ENCODE assay signal across 9 mouse cellular contexts in genomic region chr9:123159330-123159729, GRCm38 (mm10). TPM values are rescaled to one million over a fixed set of nuclear protein-coding genes. Genes with fewer than 3 reads are reported as not detected.
DNase-seq lines count a peak whose midpoint lies in the region; ATAC-seq and TF ChIP-seq lines count a peak whose summit lies in the region.
"Had no signal": no experiment of that assay in that cellular context is flagged by ENCODE, and none has a peak within 500 bp of the region (broad histone marks: within the 10 kb centered on the region; RNA-seq: fewer than 3 reads in every experiment).

No protein-coding gene starts in this region.

- ATAC-seq in cerebellum, adult (ENCODE audit: insufficient number of reproducible peaks, low FRiP score, low TSS enrichment) = no peak
- peak; percentile 65 for ATAC-seq in granulocyte monocyte progenitor cell, adult 5-6 weeks (replicated peaks; ENCODE audit: poor library complexity, severe bottlenecking)

- peak; percentile 6 for DNase-seq in cerebellum, adult 11 months
- peak; percentile 78 for DNase-seq in CH12.LX (ENCODE audit: extremely low read depth)
- peak; percentile 72 for DNase-seq in c-Kit-positive CD71-negative TER-119-negative erythroid progenitor cells, embryonic 14.5 days (ENCODE audit: low read depth)
- peak; percentile 47 for DNase-seq in layer of hippocampus, adult 9-11 months
- DNase-seq in lung, postnatal 10 days = peak; percentile 87
- peak; percentile 13 to 50 for DNase-seq in spleen, postnatal 14 days (ENCODE audit: low spot score in 2 of 2)

- H3K9ac ChIP-seq in CH12.LX (ENCODE audit: insufficient read depth, low read depth) = no peak overlapping the region
- H3K9ac ChIP-seq: limb, embryonic 13.5 days had no signal

- no peak for TF ChIP-seq EP300 in CH12.LX (IDR thresholded peaks at IDR 0.05; ENCODE audit: low read length)

- no peak overlapping the region for H3K4me3 ChIP-seq in CH12.LX (replicated peaks in 1 of 3; ENCODE audit: low read depth in 2 of 3, low read length in 2 of 3, poor library complexity in 1 of 3)
- H3K4me3 ChIP-seq: limb, embryonic 13.5 days had no signal

- H3K27ac ChIP-seq in CH12.LX (ENCODE audit: insufficient read depth, low read depth) = no peak overlapping the region
- H3K27ac ChIP-seq: limb, embryonic 13.5 days had no signal

- peaks cover 5 to 8% of the 10 kb centered on the region in 2 experiments; a peak in 3 of 4 replicates for H3K4me1 ChIP-seq in CH12.LX (ENCODE audit: control insufficient read depth in 1 of 2, insufficient read depth in 2 of 2)

- no peaks in the 10 kb centered on the region for H3K79me2 ChIP-seq in CH12.LX (replicated peaks; ENCODE audit: control insufficient read depth, extremely low read depth, insufficient read depth, poor library complexity, severe bottlenecking)

- TF ChIP-seq POLR2A in CH12.LX (IDR thresholded peaks at IDR 0.05; ENCODE audit: low read depth, low read length) = no peak

- in situ Hi-C loops in CH12.LX (cut with MboI; ENCODE audit: low pct_ligation_motif_present, low pct_unique_long_range_greater_than_20kb, low sequenced_read_pairs) = loop anchor here (10.0 kb wide), 1 partner anchor 295 kb away; no protein-coding TSS in a partner anchor

- H3K9me3 ChIP-seq in CH12.LX (replicated peaks; ENCODE audit: low read length) = peaks cover 4% of the 10 kb centered on the region
- H3K9me3 ChIP-seq: limb, embryonic 13.5 days had no signal

- H3K4me2 ChIP-seq in CH12.LX (ENCODE audit: insufficient read depth, low read depth, poor library complexity, severe bottlenecking) = peak overlapping the region; percentile 73
- H3K4me2 ChIP-seq: limb, embryonic 13.5 days had no signal

- no peaks in the 10 kb centered on the region for H3K27me3 ChIP-seq in CH12.LX (replicated peaks)
- H3K27me3 ChIP-seq: limb, embryonic 13.5 days had no signal

- peak; percentile 85 to 97 for TF ChIP-seq CTCF in CH12.LX (conservative IDR thresholded peaks at IDR 0.05 in 1 of 2, IDR thresholded peaks at IDR 0.05 in 1 of 2; ENCODE audit: low read depth in 2 of 2, low read length in 2 of 2)

- dilution Hi-C loops in CH12.LX (cut with MboI; ENCODE audit: extremely low pct_ligation_motif_present, extremely low pct_unique_long_range_greater_than_20kb, low sequenced_read_pairs) = no loop called here

- H3K36me3 ChIP-seq in CH12.LX (replicated peaks in 1 of 2; ENCODE audit: control insufficient read depth in 1 of 2, insufficient read depth in 1 of 2, low read length in 1 of 2) = peaks cover 0 to 3% of the 10 kb centered on the region in 2 experiments
- H3K36me3 ChIP-seq: limb, embryonic 13.5 days had no signal

- TF ChIP-seq RAD21 in CH12.LX (IDR thresholded peaks at IDR 0.05; ENCODE audit: low read depth, low read length) = peak; percentile 100

TF ChIP-seq in CH12.LX, 34 proteins besides CTCF, POLR2A, EP300 and RAD21:
- TF ChIP-seq ZMIZ1 (IDR thresholded peaks at IDR 0.05; ENCODE audit: low read depth, low read length) = no peak
- TF ChIP-seq E2F4 (IDR thresholded peaks at IDR 0.05; ENCODE audit: insufficient replicate concordance, low read depth, low read length) = no peak
- no peak for TF ChIP-seq TCF12 (IDR thresholded peaks at IDR 0.05; ENCODE audit: low read depth, low read length)
- TF ChIP-seq NRF1 (IDR thresholded peaks at IDR 0.05; ENCODE audit: low read depth, low read length) = no peak
- peak; percentile 69; the same call in 1 of the 2 replicates for TF ChIP-seq SIN3A (IDR thresholded peaks at IDR 0.05; ENCODE audit: low read length)
- TF ChIP-seq ZC3H11A (IDR thresholded peaks at IDR 0.05; ENCODE audit: low read depth, low read length) = peak; percentile 85
- TF ChIP-seq SMC3 (IDR thresholded peaks at IDR 0.05; ENCODE audit: low read depth, low read length) = peak; percentile 96
- TF ChIP-seq MYC (IDR thresholded peaks at IDR 0.05; ENCODE audit: low read depth, low read length) = 0 out of 2 replicates have a peak, but pooled peaks have one; percentile 20
- TF ChIP-seq NELFE (IDR thresholded peaks at IDR 0.05; ENCODE audit: low read depth, low read length) = no peak
- TF ChIP-seq BHLHE40 (IDR thresholded peaks at IDR 0.05; ENCODE audit: low read depth, low read length) = no peak
- 0 out of 2 replicates have a peak, but pooled peaks have one; percentile 8 for TF ChIP-seq JUND (conservative IDR thresholded peaks at IDR 0.05; ENCODE audit: low read depth, low read length)
- peak; percentile 32 for TF ChIP-seq IRF4 (IDR thresholded peaks at IDR 0.05; ENCODE audit: low read depth, low read length)
TF ChIP-seq in CH12.LX: peak in this region for 6.

RNA-seq across cellular contexts. Expression of gene Clec3b, which starts 8.6 kb away (rescaled TPM):
- total RNA-seq in CH12.LX (2012; rRNA removed) = 0.13 TPM in 1 of 2 replicates, not detected in the other
- not detected in 2 replicates for total RNA-seq in CH12.LX (2014; rRNA removed)
- polyA plus RNA-seq in CH12.LX (2012; ENCODE audit: insufficient read length, low read depth) = 0.31 and 0.33 TPM in 2 replicates
- total RNA-seq in granulocyte monocyte progenitor cell, adult 5-6 weeks (2014; fragmentation: Nextera tagmentation) = not detected in 2 replicates
- not detected in 2 replicates for total RNA-seq in granulocyte monocyte progenitor cell, adult 5-6 weeks (2017)

RNA-seq across cellular contexts. Expression of gene Exosc7, which starts 46.3 kb away (rescaled TPM):
- 135 and 154 TPM in 2 replicates for total RNA-seq in CH12.LX (2012; rRNA removed)
- 139 and 144 TPM in 2 replicates for total RNA-seq in CH12.LX (2014; rRNA removed)
- polyA plus RNA-seq in CH12.LX (2012; ENCODE audit: insufficient read length, low read depth) = 143 and 184 TPM in 2 replicates
- total RNA-seq in granulocyte monocyte progenitor cell, adult 5-6 weeks (2014; fragmentation: Nextera tagmentation) = 85.4 and 103 TPM in 2 replicates
- total RNA-seq in granulocyte monocyte progenitor cell, adult 5-6 weeks (2017) = 119 and 126 TPM in 2 replicates

RNA-seq across cellular contexts. Expression of gene Zdhhc3, which starts 46.3 kb away (rescaled TPM):
- total RNA-seq in CH12.LX (2012; rRNA removed) = 37.2 and 45.1 TPM in 2 replicates
- 61.2 and 62.6 TPM in 2 replicates for total RNA-seq in CH12.LX (2014; rRNA removed)
- 61.4 and 74.4 TPM in 2 replicates for polyA plus RNA-seq in CH12.LX (2012; ENCODE audit: insufficient read length, low read depth)
- 66.7 and 68.4 TPM in 2 replicates for total RNA-seq in granulocyte monocyte progenitor cell, adult 5-6 weeks (2014; fragmentation: Nextera tagmentation)
- 43.1 and 47.1 TPM in 2 replicates for total RNA-seq in granulocyte monocyte progenitor cell, adult 5-6 weeks (2017)

RNA-seq across cellular contexts. Expression of gene Cdcp1, which starts 56.5 kb away (rescaled TPM):
- total RNA-seq in CH12.LX (2012; rRNA removed) (3.1 and 3.4 TPM in 2 replicates), CH12.LX (2014; rRNA removed) (3.6 and 4.3 TPM in 2 replicates)
- polyA plus RNA-seq in CH12.LX (2012; ENCODE audit: insufficient read length, low read depth) = 5.0 and 5.9 TPM in 2 replicates
- not detected in 2 replicates for total RNA-seq in granulocyte monocyte progenitor cell, adult 5-6 weeks (2014; fragmentation: Nextera tagmentation)
- 0.43 TPM in 1 of 2 replicates, not detected in the other for total RNA-seq in granulocyte monocyte progenitor cell, adult 5-6 weeks (2017)

Comparison
In these comparisons a context has a peak if more than half of its experiments do, and no peak if none do; other contexts are left out.
1. DNase-seq: peak in every context shown above with its lines; median percentile 87 in lung, postnatal 10 days; 78 in CH12.LX; 72 in c-Kit-positive CD71-negative TER-119-negative erythroid progenitor cells, embryonic 14.5 days; 47 in layer of hippocampus, adult 9-11 months; 32 in spleen, postnatal 14 days; 6 in cerebellum, adult 11 months.